ENCODE assay signal across 8 mouse cellular contexts in genomic region chr15:84232609-84233008, GRCm38 (mm10). TPM values are rescaled to one million over a fixed set of nuclear protein-coding genes. Genes with fewer than 3 reads are reported as not detected.
DNase-seq lines count a peak whose midpoint lies in the region; ATAC-seq and TF ChIP-seq lines count a peak whose summit lies in the region.

No protein-coding gene starts in this region.

- DNase-seq in liver, embryonic 11.5 days (ENCODE audit: low spot score): no peak
- DNase-seq in liver: no peak
- DNase-seq in embryonic facial prominence, embryonic 14.5 days (ENCODE audit: low spot score): no peak
- no peak for DNase-seq in limb, embryonic 11.5 days (ENCODE audit: low spot score)
- no peak for DNase-seq in right cerebral cortex, adult 18-20 months
- no peak for DNase-seq in adrenal gland, postnatal 36 days
- no peak for DNase-seq in cerebellum, adult 8-10 months

- H3K36me3 ChIP-seq in liver, embryonic 11.5 days (ENCODE audit: control insufficient read depth, insufficient read depth, low read length): no peaks in the 10 kb centered on the region
- no peaks in the 10 kb centered on the region for H3K36me3 ChIP-seq in embryonic facial prominence, embryonic 14.5 days (ENCODE audit: control insufficient read depth, insufficient read depth, low read length)
- no peaks in the 10 kb centered on the region for H3K36me3 ChIP-seq in limb, embryonic 11.5 days (ENCODE audit: control insufficient read depth, insufficient read depth, low read length)

- 0 out of 2 replicates have a peak overlapping the region, but pooled peaks have one; percentile 89 for H3K27ac ChIP-seq in liver, embryonic 11.5 days (ENCODE audit: low read depth, low read length)
- H3K27ac ChIP-seq in embryonic facial prominence, embryonic 14.5 days (replicated peaks; ENCODE audit: low read depth, low read length): no peak overlapping the region
- H3K27ac ChIP-seq in limb, embryonic 11.5 days (replicated peaks; ENCODE audit: low read depth, low read length): no peak overlapping the region
- H3K27ac ChIP-seq in olfactory bulb, adult 2 months (ENCODE audit: insufficient read depth, low read depth, low read length): no peak overlapping the region

- no peaks in the 10 kb centered on the region for H3K27me3 ChIP-seq in liver, embryonic 11.5 days (replicated peaks; ENCODE audit: control insufficient read depth, insufficient read depth, low read length)
- no peaks in the 10 kb centered on the region; the same call in 1 of the 2 replicates for H3K27me3 ChIP-seq in embryonic facial prominence, embryonic 14.5 days (replicated peaks; ENCODE audit: control insufficient read depth, insufficient read depth, low read length)
- H3K27me3 ChIP-seq in limb, embryonic 11.5 days (ENCODE audit: control insufficient read depth, insufficient read depth, low read length): no peaks in the 10 kb centered on the region

- H3K9me3 ChIP-seq in liver, embryonic 11.5 days (ENCODE audit: control insufficient read depth, low read length): no peaks in the 10 kb centered on the region
- no peaks in the 10 kb centered on the region for H3K9me3 ChIP-seq in embryonic facial prominence, embryonic 14.5 days (ENCODE audit: control insufficient read depth, low read length)
- H3K9me3 ChIP-seq in limb, embryonic 11.5 days (ENCODE audit: control insufficient read depth, low read length): no peaks in the 10 kb centered on the region

- ATAC-seq in liver, embryonic 11.5 days (replicated peaks; ENCODE audit: low FRiP score): no peak
- no peak for ATAC-seq in embryonic facial prominence, embryonic 14.5 days (ENCODE audit: low read depth)
- ATAC-seq in limb, embryonic 11.5 days (ENCODE audit: insufficient number of reproducible peaks, low FRiP score, low TSS enrichment, low read depth): no peak

- no peak for TF ChIP-seq CTCF in olfactory bulb, adult 2 months (IDR thresholded peaks at IDR 0.05; ENCODE audit: insufficient read depth, low read depth, low read length)

- WGBS in liver, embryonic 11.5 days: 20% methylated on average over 8 of the region's 8 CpGs
- WGBS in embryonic facial prominence, embryonic 14.5 days: 14% methylated on average over 7 of the region's 8 CpGs
- 3% methylated on average over 8 of the region's 8 CpGs for WGBS in limb, embryonic 11.5 days
- 58% methylated on average over 8 of the region's 8 CpGs for WGBS in olfactory bulb, adult 2 months

- H3K4me2 ChIP-seq in liver, embryonic 11.5 days: peak overlapping the region; percentile 87
- peak overlapping the region; percentile 87 for H3K4me2 ChIP-seq in embryonic facial prominence, embryonic 14.5 days (ENCODE audit: low read depth, low read length)
- peak overlapping the region; percentile 62 for H3K4me2 ChIP-seq in limb, embryonic 11.5 days (ENCODE audit: low read depth, severe bottlenecking)

- peaks cover 26% of the 10 kb centered on the region for H3K4me1 ChIP-seq in liver, embryonic 11.5 days (replicated peaks; ENCODE audit: control insufficient read depth, insufficient read depth, low read length)
- H3K4me1 ChIP-seq in embryonic facial prominence, embryonic 14.5 days (ENCODE audit: control insufficient read depth, insufficient read depth, low read length): peaks cover 13% of the 10 kb centered on the region; the same call in 1 of the 2 replicates
- H3K4me1 ChIP-seq in limb, embryonic 11.5 days (ENCODE audit: control insufficient read depth, insufficient read depth, low read length): peaks cover 19% of the 10 kb centered on the region
- peaks cover 22% of the 10 kb centered on the region for H3K4me1 ChIP-seq in olfactory bulb, adult 2 months (ENCODE audit: control insufficient read depth, insufficient read depth, low read length)

- TF ChIP-seq POLR2A in olfactory bulb, adult 2 months (IDR thresholded peaks at IDR 0.05; ENCODE audit: insufficient read depth, low read depth, low read length): no peak

- H3K9ac ChIP-seq in liver, embryonic 11.5 days (ENCODE audit: low read depth, low read length): peak overlapping the region; percentile 77
- peak overlapping the region; percentile 58; the same call in 1 of the 2 replicates for H3K9ac ChIP-seq in embryonic facial prominence, embryonic 14.5 days (ENCODE audit: low read depth, low read length)
- H3K9ac ChIP-seq in limb, embryonic 11.5 days (ENCODE audit: low read length): no peak overlapping the region

- peak overlapping the region; percentile 74 for H3K4me3 ChIP-seq in liver, embryonic 11.5 days (ENCODE audit: low read depth, low read length)
- peak overlapping the region; percentile 46 for H3K4me3 ChIP-seq in embryonic facial prominence, embryonic 14.5 days (ENCODE audit: low read depth, low read length)
- peak overlapping the region; percentile 52 for H3K4me3 ChIP-seq in limb, embryonic 11.5 days (ENCODE audit: low read depth, low read length)
- H3K4me3 ChIP-seq in olfactory bulb, adult 2 months (ENCODE audit: insufficient read depth, low read depth, low read length): 0 out of 2 replicates have a peak overlapping the region, but pooled peaks have one; percentile 2

RNA-seq across cellular contexts. Expression of gene Parvb, which starts 0.8 kb away (rescaled TPM):
- polyA plus RNA-seq in liver, embryonic 11.5 days (2014; fragmentation: Nextera tagmentation; extraction: Ambion mirVana): 13.9 and 15.4 TPM in 2 replicates
- polyA plus RNA-seq in embryonic facial prominence, embryonic 14.5 days (2014; fragmentation: Nextera tagmentation; extraction: Ambion mirVana): 5.0 and 7.8 TPM in 2 replicates
- polyA plus RNA-seq in limb, embryonic 11.5 days (2014; fragmentation: Nextera tagmentation; extraction: Ambion mirVana): 6.1 and 9.4 TPM in 2 replicates
- polyA plus RNA-seq in olfactory bulb, adult 2 months (2012; ENCODE audit: insufficient read depth, insufficient read length, low replicate concordance, missing spikeins): not detected in 2 replicates
- total RNA-seq in adrenal gland, postnatal 36 days (2021): 10 to 100 TPM; 18.0 to 24.1 TPM

RNA-seq across cellular contexts. Expression of gene Samm50, which starts 40.6 kb away (rescaled TPM):
- 137 and 148 TPM in 2 replicates for polyA plus RNA-seq in liver, embryonic 11.5 days (2014; fragmentation: Nextera tagmentation; extraction: Ambion mirVana)
- 71.1 and 74.0 TPM in 2 replicates for polyA plus RNA-seq in embryonic facial prominence, embryonic 14.5 days (2014; fragmentation: Nextera tagmentation; extraction: Ambion mirVana)
- polyA plus RNA-seq in limb, embryonic 11.5 days (2014; fragmentation: Nextera tagmentation; extraction: Ambion mirVana): 79.9 and 89.1 TPM in 2 replicates
- polyA plus RNA-seq in olfactory bulb, adult 2 months (2012; ENCODE audit: insufficient read depth, insufficient read length, low replicate concordance, missing spikeins): not detected in 2 replicates
- 100 to 1,000 TPM; 150 to 151 TPM for total RNA-seq in adrenal gland, postnatal 36 days (2021)

Comparison
In these comparisons a context has a peak if more than half of its experiments do, and no peak if none do; other contexts are left out.
1. H3K4me3 ChIP-seq: peak in every context shown above with its lines; median percentile 74 in liver, embryonic 11.5 days; 52 in limb, embryonic 11.5 days; 46 in embryonic facial prominence, embryonic 14.5 days; 2 in olfactory bulb, adult 2 months.